Mouse (Mus musculus) cerebellum, postnatal 25 days (tissue): ENCODE data around the gene Hsd11b2.
"Not testable (repeated sequence)": the region's sequence is repeated elsewhere in the genome, so short reads cannot be mapped to it uniquely, and the experiment has no call there.

Source experiments
- DNase-seq, 2 experiments: peaks; one replicate each; pipeline ENCODE4 v3.0.0; 2021; ENCODE audit warnings: mixed read lengths in 2 of 2

The Hsd11b2 gene

GRCm38 (mm10) chr8:105564573-105565229, 46.1 kb downstream of the Hsd11b2 start:
- DNase-seq, result not testable (repeated sequence)

DNA sequence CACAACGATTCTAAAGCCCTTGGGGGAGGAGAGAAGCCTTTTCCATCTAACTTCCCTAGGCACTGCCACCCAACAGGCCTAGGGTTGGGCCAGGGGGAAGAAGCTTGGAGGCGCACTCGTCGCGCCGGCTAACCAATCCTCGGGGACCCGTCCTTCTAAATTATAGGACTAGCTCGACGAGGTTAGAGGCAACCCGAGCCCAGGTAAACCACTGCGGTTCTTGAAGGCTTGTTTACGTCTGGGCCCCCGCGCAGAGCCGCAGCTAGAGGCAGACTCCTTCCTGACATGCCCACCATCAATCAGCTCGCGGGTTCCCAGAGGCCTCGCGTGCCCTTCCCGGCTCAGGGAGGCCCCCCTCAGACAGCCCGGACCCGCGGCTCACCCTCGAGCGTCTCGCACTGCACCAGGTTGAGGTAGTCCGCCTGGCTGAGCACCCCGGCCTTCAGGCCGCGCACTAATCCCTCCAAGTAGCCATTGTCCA, 46.9 kb downstream of the Hsd11b2 start:
- DNase-seq, result no peak

GRCm38 (mm10) chr8:105565952-105566702, 47.6 kb downstream of the Hsd11b2 start, which contains the start of gene Atp6v0d1:
TSS of gene Atp6v0d1 (minus strand) at chr8:105566047.
- peak; percentile 98 to 99 for DNase-seq

DNA sequence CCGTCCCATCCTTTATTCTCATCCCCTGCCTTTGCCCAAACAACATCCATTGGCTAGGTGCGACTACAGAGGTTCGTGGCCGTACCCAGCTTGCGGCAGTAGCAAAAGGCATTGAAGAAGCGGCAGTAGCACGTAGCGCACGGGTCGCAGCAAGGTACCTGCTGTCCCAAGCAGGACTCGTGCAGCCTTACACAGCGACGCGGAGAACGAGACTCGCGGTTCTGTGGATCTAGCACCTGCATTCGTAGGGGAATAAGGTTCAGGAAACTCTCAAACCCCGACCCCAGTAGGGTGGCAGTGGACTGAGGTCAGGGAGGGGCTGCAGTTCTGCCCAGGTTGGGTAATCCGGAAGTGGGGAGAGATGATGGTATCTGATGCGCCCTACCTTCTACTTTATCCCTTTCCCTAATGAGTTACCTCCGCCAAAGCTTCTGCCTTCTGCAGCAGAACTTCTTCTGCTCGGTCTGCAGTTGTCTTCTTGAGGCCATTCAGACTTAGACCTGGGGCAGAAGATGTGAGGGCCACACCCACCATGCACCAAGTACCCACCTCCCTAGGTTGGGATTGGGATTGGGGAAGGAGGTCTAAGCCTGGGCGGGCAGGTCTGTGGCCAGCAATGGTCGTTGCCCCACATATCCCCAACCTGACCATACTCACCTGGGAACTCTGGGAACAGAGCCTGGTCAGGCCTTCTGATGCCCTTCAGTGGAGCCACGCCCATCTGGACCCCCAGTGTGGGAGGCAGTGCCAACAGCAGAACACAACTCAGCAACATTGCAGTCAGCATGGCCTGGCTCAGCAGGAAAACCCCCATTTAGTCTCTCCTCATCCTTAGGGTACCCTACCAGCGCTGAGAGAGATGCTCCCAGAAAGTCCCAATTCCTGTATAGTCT, 48.4 kb downstream of the Hsd11b2 start:
- DNase-seq, result peak; percentile 16 to 44

GRCm38 (mm10) chr8:105571810-105572209, 53.3 kb downstream of the Hsd11b2 start:
- no peak for DNase-seq

DNA sequence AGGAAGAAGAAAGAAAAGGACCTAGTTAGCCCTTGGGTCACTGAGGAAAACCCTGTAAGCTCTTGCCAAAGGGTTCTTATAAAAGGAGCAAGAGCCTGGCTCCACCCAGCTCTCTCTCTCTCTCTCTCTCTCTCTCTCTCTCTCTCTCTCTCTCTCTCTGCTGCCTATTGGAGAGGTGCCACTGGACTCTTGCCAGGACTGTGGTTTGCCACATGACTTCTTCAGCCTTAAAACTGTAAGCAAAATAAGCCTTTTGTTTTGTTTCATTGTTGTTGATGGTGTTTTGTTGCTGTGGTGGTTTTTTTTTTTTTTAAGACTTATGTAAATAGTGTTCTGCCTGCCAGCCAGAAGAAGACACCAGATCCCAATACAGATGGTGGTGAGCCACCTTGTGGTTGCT, 54.9 kb downstream of the Hsd11b2 start:
- peak in 1 of 2 experiments; percentile 46 for DNase-seq
